Mouse (Mus musculus): ENCODE measurements around the gene Nadk.

DNA sequence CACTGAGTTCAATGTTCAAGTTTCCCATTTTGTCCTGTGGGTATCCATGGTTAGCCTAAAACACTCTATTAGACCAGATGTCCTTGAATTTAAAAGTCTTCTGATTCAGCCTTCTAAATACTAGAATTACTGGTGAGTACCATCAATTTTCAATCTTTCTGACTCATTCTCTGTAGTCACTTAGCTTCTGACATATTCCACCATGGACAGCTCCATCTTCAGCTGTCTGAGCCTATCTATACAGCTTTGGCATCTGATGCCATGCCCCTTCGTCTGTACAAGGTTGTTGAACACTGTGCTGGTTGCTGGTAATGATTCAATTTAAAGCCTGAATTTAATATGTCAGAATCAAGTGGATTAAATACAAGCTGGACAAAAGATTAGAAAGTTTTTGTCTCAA, 6.7 kb upstream of the Nadk start:
- no peak for TF ChIP-seq MAFK (IDR thresholded peaks at IDR 0.05; ENCODE audit: insufficient read depth, low read depth, low read length)
- TF ChIP-seq ZNF384 (IDR thresholded peaks at IDR 0.05; ENCODE audit: low read depth, low read length) = no peak
- no peak for TF ChIP-seq ZC3H11A (IDR thresholded peaks at IDR 0.05; ENCODE audit: borderline replicate concordance, low read depth, low read length)
